Mouse (Mus musculus): Measurements from ENCODE around the gene Arnt2. TPM values are rescaled to one million over a fixed set of nuclear protein-coding genes. Genes with fewer than 3 reads are reported as not detected.

Gene Arnt2
- polyA plus RNA-seq, 1 experiment from 2014 or later = 15.9 TPM

DNA sequence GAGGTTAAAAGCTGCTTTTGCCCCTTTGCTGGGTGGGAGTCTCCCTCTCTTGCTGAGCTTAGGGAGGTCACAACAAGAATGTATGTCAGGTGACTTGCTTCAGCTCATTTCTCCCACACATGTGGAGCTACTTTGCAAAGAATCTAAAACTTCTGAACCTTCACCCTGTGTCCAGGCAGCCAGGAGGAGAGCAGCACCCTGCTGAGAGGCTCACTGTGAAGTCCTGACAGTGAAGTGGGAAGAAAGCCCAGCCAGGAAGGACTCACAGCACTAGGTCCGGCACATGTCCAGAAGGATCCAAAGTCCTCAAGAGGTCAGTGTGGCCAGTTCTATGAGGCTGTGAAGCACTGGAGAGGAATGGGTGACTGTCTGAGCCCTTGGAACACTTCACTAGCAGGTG lies 51.5 kb downstream of the Arnt2 start:
- Histone ChIP-seq H3K27me3 (no peaks in the 10 kb centered on the region), H3K36me3 (peaks cover 23% of the 10 kb centered on the region), H3K27ac (no peak overlapping the region), H3K4me2 (replicated peaks) (no peak overlapping the region), H3K9ac (no peak overlapping the region), H3K4me1 (no peaks in the 10 kb centered on the region), H3K4me3 (no peak overlapping the region), H3K9me3 (no peaks in the 10 kb centered on the region)
- WGBS = 50% methylated on average over 1 of the region's 1 CpGs
- ATAC-seq (ENCODE audit: low FRiP score, low read depth) = no peak

DNA sequence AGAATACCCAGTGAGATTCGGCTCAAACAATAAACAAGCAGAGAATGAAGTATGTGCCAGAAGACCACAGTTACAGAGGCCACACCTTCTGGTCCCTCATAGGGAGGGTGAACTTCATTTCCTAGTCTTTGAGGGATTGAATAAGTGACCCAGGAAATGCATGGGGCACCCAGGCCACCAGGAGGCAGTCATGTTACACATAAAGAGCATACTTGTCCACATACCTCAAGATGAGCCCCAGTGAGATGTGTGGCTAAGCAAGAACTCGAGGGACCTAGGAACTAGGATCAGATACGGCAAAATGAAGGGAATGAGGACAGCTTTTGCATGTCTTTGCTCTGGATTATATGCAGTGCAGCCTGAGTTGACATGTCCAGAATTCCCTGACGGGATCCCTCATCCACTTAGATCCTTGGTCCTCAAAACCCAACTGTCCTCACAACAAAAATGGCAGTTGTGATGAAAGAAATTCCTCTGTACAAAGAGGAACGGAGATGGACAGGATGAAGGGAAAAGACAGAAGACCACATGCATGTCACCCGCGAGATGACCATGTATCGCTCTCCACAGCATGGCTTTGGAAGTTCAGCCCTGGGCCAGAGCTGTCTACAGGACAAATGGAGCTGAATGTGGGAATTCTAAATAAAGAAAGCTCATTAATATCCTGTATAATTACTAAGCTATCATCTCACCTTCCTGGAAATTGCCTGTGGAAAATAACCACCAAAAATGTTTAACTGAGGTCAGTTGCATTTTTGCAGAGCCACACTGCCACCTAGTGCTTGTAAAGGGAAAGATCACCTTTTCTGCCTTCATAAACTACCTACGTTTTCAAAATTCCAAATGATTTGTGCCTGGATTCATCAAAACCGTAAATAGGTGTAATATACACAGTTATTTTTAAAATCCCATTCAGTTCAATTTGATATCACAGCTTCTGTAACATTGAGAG lies 54.1 kb downstream of the Arnt2 start:
- no peak for ATAC-seq (ENCODE audit: low FRiP score, low read depth)
- WGBS = 68% methylated on average over 10 of the region's 10 CpGs
- Histone ChIP-seq H3K27me3 (no peaks in the 10 kb centered on the region), H3K36me3 (peaks cover 30% of the 10 kb centered on the region), H3K4me3 (no peak overlapping the region), H3K9me3 (no peaks in the 10 kb centered on the region), H3K4me1 (no peaks in the 10 kb centered on the region), H3K27ac (no peak overlapping the region), H3K9ac (no peak overlapping the region), H3K4me2 (replicated peaks) (no peak overlapping the region)

DNA sequence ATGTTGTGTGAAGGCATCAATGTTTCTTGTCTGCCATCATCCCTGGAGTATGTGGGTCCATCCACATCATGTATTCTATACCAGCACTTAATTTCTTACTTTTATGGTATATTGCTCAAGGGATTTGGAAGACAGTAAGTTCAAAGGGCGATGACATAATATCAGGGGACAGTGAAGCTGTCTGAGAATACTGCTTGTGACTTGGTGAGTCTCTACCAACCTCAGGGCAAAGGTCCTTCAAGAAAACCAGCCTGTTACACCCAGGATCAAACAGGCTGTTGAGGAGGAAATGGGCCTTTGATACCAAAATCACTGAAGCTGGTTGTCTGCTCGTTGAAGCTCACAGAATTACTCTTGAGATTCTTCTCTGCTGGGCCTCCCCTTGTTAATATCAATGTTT lies 55.1 kb downstream of the Arnt2 start:
- H3K9ac ChIP-seq = no peak overlapping the region
- peaks cover 22% of the 10 kb centered on the region for H3K36me3 ChIP-seq
- H3K27ac ChIP-seq = no peak overlapping the region
- no peaks in the 10 kb centered on the region for H3K4me1 ChIP-seq
- H3K27me3 ChIP-seq = no peaks in the 10 kb centered on the region
- ATAC-seq (ENCODE audit: low FRiP score, low read depth) = no peak
- H3K9me3 ChIP-seq = no peaks in the 10 kb centered on the region
- WGBS = 87% methylated on average over 2 of the region's 2 CpGs
- H3K4me2 ChIP-seq (replicated peaks) = no peak overlapping the region
- H3K4me3 ChIP-seq = no peak overlapping the region

DNA sequence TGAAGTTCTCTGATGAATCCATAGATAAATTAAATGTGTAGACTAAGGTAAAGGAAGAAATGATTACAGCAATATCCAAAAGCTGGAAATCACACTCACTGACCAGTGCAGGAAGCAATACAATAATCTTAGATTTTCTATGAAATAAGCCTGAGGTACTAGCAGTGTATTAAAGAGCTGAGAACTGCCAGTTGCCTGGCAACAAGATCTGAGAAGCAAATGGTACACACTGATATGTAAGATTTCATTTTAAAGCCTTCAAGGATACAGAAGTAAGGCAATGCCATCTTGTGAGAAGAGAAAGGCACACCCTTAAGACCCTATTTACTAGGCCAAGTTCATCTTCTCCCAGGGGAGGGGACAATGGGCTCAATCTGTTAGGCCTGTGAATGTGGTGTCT lies 59.4 kb downstream of the Arnt2 start:
- no peaks in the 10 kb centered on the region for H3K27me3 ChIP-seq
- no peak overlapping the region for H3K4me3 ChIP-seq
- H3K9me3 ChIP-seq = no peaks in the 10 kb centered on the region
- H3K9ac ChIP-seq = no peak overlapping the region
- H3K4me1 ChIP-seq = no peaks in the 10 kb centered on the region
- ATAC-seq (ENCODE audit: low FRiP score, low read depth) = no peak
- H3K27ac ChIP-seq = no peak overlapping the region
- H3K4me2 ChIP-seq (replicated peaks) = no peak overlapping the region
- H3K36me3 ChIP-seq = peaks cover 33% of the 10 kb centered on the region

DNA sequence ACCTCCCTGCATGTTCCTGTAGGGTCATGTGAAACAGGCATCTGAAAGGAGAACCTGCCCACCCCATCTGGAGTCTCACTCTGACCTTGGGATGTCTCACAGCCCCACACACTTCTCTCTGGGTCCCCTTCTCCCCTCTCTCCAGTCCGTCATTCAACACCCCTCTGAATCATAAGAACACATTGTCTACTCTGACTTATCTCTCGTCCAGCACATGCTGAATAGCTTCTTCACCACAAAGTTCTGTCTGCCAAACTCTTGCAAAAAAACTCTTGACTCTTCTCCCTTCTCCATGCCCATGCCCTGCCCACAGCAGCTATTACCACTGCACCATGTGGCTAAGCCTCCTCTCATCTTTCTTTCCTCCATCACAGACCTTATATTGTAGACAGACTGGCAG lies 60.0 kb downstream of the Arnt2 start:
- peaks cover 38% of the 10 kb centered on the region for H3K36me3 ChIP-seq
- no peak overlapping the region for H3K4me2 ChIP-seq (replicated peaks)
- no peak for ATAC-seq (ENCODE audit: low FRiP score, low read depth)
- no peak overlapping the region for H3K4me3 ChIP-seq
- H3K27ac ChIP-seq = no peak overlapping the region
- no peaks in the 10 kb centered on the region for H3K27me3 ChIP-seq
- H3K9ac ChIP-seq = no peak overlapping the region
- H3K9me3 ChIP-seq = no peaks in the 10 kb centered on the region
- 75% methylated on average over 2 of the region's 2 CpGs for WGBS
- H3K4me1 ChIP-seq = no peaks in the 10 kb centered on the region

DNA sequence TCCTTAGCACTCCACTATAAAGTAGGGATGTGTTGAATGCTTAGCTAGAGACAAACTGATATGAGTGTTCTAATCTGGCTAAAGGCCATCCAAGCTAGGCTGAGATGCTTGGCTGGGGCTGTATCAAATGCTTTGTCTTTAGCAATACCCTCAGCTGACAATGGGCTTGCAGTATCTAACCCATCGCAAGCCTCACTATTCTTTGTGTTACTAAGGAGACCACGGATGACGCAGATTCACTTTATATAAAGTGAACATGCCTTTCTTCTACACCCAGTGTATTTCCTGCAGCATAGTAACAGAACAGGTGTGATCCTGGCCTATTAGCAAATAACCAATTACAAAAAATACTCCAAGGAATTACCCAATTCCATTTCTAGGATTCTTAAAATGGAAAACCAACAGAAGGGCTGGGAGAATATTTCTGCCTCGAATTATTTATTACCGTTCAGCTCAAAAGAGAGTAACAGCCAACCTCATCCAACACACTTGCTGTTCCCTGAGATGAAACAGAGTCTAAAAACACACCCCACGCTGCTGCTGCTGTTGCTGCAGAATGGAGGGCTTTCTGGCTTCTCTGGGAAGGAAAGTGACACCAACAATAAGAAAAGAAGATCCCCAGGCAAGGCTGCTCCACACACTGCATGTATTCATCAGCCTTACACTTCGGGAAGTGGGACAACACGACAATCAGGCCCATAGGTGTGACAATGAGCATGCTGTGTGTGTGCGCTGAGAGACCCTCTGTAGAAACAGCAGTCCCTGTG lies 61.6 kb downstream of the Arnt2 start:
- peaks cover 9% of the 10 kb centered on the region; the same call in 1 of the 2 replicates for H3K9me3 ChIP-seq
- ATAC-seq (ENCODE audit: low FRiP score, low read depth) = no peak
- no peak overlapping the region for H3K27ac ChIP-seq
- no peaks in the 10 kb centered on the region for H3K4me1 ChIP-seq
- H3K27me3 ChIP-seq = no peaks in the 10 kb centered on the region
- H3K4me3 ChIP-seq = no peak overlapping the region
- H3K4me2 ChIP-seq (replicated peaks) = no peak overlapping the region
- 93% methylated on average over 9 of the region's 9 CpGs for WGBS
- H3K36me3 ChIP-seq = peaks cover 55% of the 10 kb centered on the region
- H3K9ac ChIP-seq = no peak overlapping the region

DNA sequence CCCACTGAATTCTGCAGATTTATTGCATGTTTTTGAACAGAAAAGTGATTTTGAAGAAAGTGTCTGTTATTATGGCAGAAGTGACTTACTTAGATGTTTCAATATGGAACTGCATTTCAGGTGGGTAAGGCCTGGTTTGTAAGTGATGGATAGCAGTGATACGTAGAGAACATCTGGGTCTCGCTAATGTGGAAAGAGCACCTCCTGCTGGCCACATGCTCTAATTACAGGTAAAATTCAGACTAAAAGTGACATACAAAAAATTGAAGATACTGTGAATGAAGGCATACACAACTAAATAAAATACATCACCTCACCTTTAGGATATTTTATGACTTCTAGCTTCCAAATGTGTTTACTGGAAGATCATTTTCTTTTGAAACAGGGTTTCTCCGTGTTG lies 66.8 kb downstream of the Arnt2 start:
- 95% methylated on average over 3 of the region's 3 CpGs for WGBS
- H3K4me3 ChIP-seq = no peak overlapping the region
- H3K27ac ChIP-seq = no peak overlapping the region
- peaks cover 11% of the 10 kb centered on the region; the same call in 1 of the 2 replicates for H3K9me3 ChIP-seq
- no peak overlapping the region for H3K4me2 ChIP-seq (replicated peaks)
- H3K4me1 ChIP-seq = 0 out of 2 replicates have a peak, but pooled peaks cover 5% of the 10 kb centered on the region
- peaks cover 56% of the 10 kb centered on the region for H3K36me3 ChIP-seq
- no peaks in the 10 kb centered on the region for H3K27me3 ChIP-seq
- H3K9ac ChIP-seq = no peak overlapping the region
- ATAC-seq (ENCODE audit: low FRiP score, low read depth) = no peak

DNA sequence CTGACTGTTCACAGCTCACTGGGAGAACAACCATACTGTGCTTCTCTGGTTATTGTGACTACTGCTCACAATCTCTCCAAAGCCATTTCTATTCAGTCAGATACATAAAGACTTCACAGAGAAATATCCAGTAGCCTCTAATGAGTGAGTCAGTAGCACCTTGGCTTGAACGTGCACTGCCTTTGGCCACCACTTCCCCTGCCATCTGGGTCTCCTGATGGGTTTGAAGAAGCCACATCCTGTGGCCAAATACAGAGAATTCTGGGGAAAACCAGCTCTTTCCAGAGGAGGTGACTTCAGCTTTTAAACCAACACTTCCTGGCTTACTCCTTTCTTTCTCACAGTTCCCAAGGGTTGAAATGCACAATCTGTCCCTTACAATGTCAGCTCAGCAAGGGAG lies 69.0 kb downstream of the Arnt2 start:
- Histone ChIP-seq H3K4me3 (no peak overlapping the region), H3K4me2 (replicated peaks) (no peak overlapping the region), H3K9ac (no peak overlapping the region), H3K27ac (no peak overlapping the region), H3K27me3 (no peaks in the 10 kb centered on the region), H3K9me3 (peaks cover 11% of the 10 kb centered on the region; the same call in 1 of the 2 replicates), H3K36me3 (peaks cover 40% of the 10 kb centered on the region), H3K4me1 (peaks cover 13% of the 10 kb centered on the region)
- ATAC-seq (ENCODE audit: low FRiP score, low read depth) = no peak
- WGBS = 77% methylated on average over 1 of the region's 1 CpGs

DNA sequence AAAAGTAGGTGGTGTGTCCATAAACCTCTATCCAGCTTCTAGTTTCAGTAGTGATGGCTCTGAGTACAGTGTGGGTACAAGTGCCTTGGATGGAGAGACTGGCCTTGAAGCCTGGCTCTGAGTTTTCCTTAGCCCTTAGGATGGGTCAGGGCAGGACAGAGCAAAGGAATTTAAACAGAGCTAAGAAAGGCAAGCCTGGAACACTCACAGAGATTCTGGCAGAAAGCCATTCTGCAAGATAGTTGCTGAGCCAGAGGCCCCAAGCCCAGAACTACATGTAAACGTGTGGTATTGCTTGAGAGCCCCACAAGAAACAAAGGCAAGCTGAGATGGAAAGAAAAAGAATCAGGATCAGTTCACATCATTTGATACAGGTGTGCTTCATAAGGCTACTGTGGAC lies 70.8 kb downstream of the Arnt2 start:
- Histone ChIP-seq H3K9ac (no peak overlapping the region), H3K4me3 (no peak overlapping the region)

DNA sequence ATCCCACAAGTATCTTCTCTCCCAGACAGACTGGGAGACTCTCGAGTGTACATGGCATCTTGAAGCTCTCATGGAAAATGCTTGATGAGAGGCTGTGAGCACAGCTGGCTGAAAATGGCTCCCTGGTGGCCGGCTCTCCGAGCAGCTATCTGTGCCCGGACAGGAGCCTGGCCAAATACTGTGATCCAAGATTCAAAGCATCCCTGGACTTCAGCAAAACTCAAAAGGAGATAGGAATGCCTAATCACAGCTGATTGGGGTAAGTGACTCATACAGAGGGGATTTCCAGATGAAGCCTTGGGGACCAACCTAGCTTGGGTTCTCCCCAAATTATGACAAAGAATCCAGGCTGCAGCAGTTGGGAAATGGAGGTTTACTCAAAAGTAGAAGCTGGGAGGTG lies 72.2 kb downstream of the Arnt2 start:
- Histone ChIP-seq H3K27me3 (0 out of 2 replicates have a peak, but pooled peaks cover 3% of the 10 kb centered on the region), H3K4me3 (no peak overlapping the region), H3K4me2 (replicated peaks) (no peak overlapping the region), H3K36me3 (peaks cover 10% of the 10 kb centered on the region; the same call in 1 of the 2 replicates), H3K27ac (no peak overlapping the region), H3K9me3 (no peaks in the 10 kb centered on the region), H3K9ac (no peak overlapping the region), H3K4me1 (peaks cover 20% of the 10 kb centered on the region)
- WGBS = 71% methylated on average over 4 of the region's 4 CpGs
- ATAC-seq (ENCODE audit: low FRiP score, low read depth) = no peak

More for the DNA sequence above, 70.8 kb downstream of the Arnt2 start:
- Histone ChIP-seq H3K4me1 (peaks cover 19% of the 10 kb centered on the region), H3K36me3 (peaks cover 25% of the 10 kb centered on the region), H3K27ac (no peak overlapping the region), H3K27me3 (no peaks in the 10 kb centered on the region), H3K9me3 (peaks cover 10% of the 10 kb centered on the region; the same call in 1 of the 2 replicates), H3K4me2 (replicated peaks) (no peak overlapping the region)
- ATAC-seq (ENCODE audit: low FRiP score, low read depth) = no peak
- 60% methylated on average over 1 of the region's 1 CpGs for WGBS

DNA sequence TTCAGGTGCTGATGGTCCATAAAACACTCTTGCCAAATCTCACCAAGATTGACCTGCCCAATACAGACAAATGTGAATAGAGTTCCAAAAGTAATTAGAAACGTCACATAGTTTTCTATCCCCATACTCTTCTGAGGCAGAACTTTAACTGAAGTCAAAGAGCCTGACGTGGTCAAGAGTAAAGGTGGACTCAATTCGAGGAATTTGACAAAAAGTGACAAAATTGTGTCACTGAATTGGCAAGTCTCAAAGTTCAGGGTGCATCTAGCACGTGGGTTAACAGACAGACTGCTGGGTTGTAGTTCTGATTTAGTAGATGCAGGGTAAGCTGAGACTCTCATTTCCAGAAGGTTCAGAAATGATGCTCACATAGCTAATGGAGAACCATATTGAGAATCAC lies 73.1 kb downstream of the Arnt2 start:
- 0 out of 2 replicates have a peak, but pooled peaks cover 3% of the 10 kb centered on the region for H3K27me3 ChIP-seq
- H3K27ac ChIP-seq = no peak overlapping the region
- H3K4me3 ChIP-seq = no peak overlapping the region
- H3K9ac ChIP-seq = no peak overlapping the region
- 84% methylated on average over 4 of the region's 4 CpGs for WGBS
- no peaks in the 10 kb centered on the region for H3K9me3 ChIP-seq
- peaks cover 24% of the 10 kb centered on the region for H3K4me1 ChIP-seq
- H3K36me3 ChIP-seq = peaks cover 7% of the 10 kb centered on the region; the same call in 1 of the 2 replicates
- ATAC-seq (ENCODE audit: low FRiP score, low read depth) = no peak
- H3K4me2 ChIP-seq (replicated peaks) = no peak overlapping the region

DNA sequence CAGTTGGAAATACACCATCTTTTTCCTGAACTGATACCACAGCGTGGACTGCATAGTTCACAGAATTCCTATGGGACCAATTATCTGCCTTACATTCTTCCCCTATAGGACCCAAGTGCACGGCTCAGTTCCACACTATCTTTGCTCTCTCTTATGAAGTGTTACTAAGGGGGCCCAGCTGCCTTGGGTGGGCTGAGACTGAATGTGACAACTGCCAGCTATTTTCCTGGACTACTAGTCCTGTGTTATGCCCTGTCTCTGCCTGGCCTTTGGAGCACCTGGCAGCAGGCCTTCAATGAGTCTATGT lies 73.4 kb downstream of the Arnt2 start:
- ATAC-seq (ENCODE audit: low FRiP score, low read depth) = peak; percentile 72; the same call in 1 of the 2 replicates
- no peak overlapping the region for H3K27ac ChIP-seq
- peaks cover 6% of the 10 kb centered on the region; the same call in 1 of the 2 replicates for H3K36me3 ChIP-seq
- H3K4me2 ChIP-seq (replicated peaks) = no peak overlapping the region
- H3K9me3 ChIP-seq = no peaks in the 10 kb centered on the region
- WGBS = 36% methylated on average over 2 of the region's 2 CpGs
- H3K4me3 ChIP-seq = no peak overlapping the region
- H3K9ac ChIP-seq = no peak overlapping the region
- 0 out of 2 replicates have a peak, but pooled peaks cover 3% of the 10 kb centered on the region for H3K27me3 ChIP-seq
- H3K4me1 ChIP-seq = peaks cover 24% of the 10 kb centered on the region

Measured in limb, embryonic 13.5 days (tissue).